Comparison of ENCODE assay signal across 23 mouse cellular contexts in genomic region chr15:77116139-77116722, GRCm38 (mm10).
DNase-seq lines count a peak whose midpoint lies in the region; ATAC-seq and TF ChIP-seq lines count a peak whose summit lies in the region.
"Had no signal": no experiment of that assay in that cellular context is flagged by ENCODE, and none has a peak within 500 bp of the region (broad histone marks: within the 10 kb centered on the region; RNA-seq: fewer than 3 reads in every experiment).

No protein-coding gene starts in this region.

- intact Hi-C loops in heart, postnatal 14 days (cut with DNase I) = no loop called here
- intact Hi-C loops in left cerebral cortex, adult 2 months (cut with DNase I) = no loop called here
- intact Hi-C loops in gastrocnemius, postnatal 14 days (cut with DNase I; ENCODE audit: low total_unique reads) = no loop called here

- H3K27me3 ChIP-seq in heart, embryonic 11.5 days (ENCODE audit: control insufficient read depth, insufficient read depth, low read length) = no peaks in the 10 kb centered on the region
- H3K27me3 ChIP-seq: embryonic facial prominence, embryonic 12.5 days; forebrain, embryonic 12.5 days; limb, embryonic 13.5 days; liver, embryonic 12.5 days; midbrain, embryonic 13.5 days; neural tube, embryonic 12.5 days; Patski had no signal

- H3K36me3 ChIP-seq in heart, embryonic 11.5 days (ENCODE audit: control insufficient read depth, insufficient read depth, low read length) = peaks cover 16% of the 10 kb centered on the region; the same call in 1 of the 2 replicates
- H3K36me3 ChIP-seq: G1E had no signal

- H3K4me3 ChIP-seq in heart, embryonic 11.5 days (ENCODE audit: low read depth, low read length) = no peak overlapping the region
- no peak overlapping the region for H3K4me3 ChIP-seq in left cerebral cortex, adult 2 months
- H3K4me3 ChIP-seq: embryonic facial prominence, embryonic 12.5 days; forebrain, embryonic 12.5 days; limb, embryonic 13.5 days; liver, embryonic 12.5 days; midbrain, embryonic 13.5 days; neural tube, embryonic 12.5 days had no signal

- H3K4me1 ChIP-seq in heart, embryonic 11.5 days (ENCODE audit: control insufficient read depth, insufficient read depth, low read length) = peaks cover 36% of the 10 kb centered on the region
- H3K4me1 ChIP-seq: embryonic facial prominence, embryonic 12.5 days; forebrain, embryonic 12.5 days; limb, embryonic 13.5 days had no signal

- H3K27ac ChIP-seq in heart, embryonic 11.5 days (ENCODE audit: low read depth, low read length) = peak overlapping the region; percentile 1; the same call in 1 of the 2 replicates
- H3K27ac ChIP-seq in left cerebral cortex, adult 2 months = no peak overlapping the region
- H3K27ac ChIP-seq: embryonic facial prominence, embryonic 12.5 days; hindbrain, postnatal 0 days; limb, embryonic 13.5 days; liver, embryonic 12.5 days; midbrain, embryonic 13.5 days; neural tube, embryonic 12.5 days had no signal

- WGBS in heart, embryonic 11.5 days (ENCODE audit: insufficient replicate concordance) = 79% methylated on average over 9 of the region's 9 CpGs

- TF ChIP-seq CTCF in left cerebral cortex, adult 2 months (IDR thresholded peaks at IDR 0.05) = no peak

- H3K9me3 ChIP-seq in heart, embryonic 11.5 days (replicated peaks; ENCODE audit: control insufficient read depth, low read length) = no peaks in the 10 kb centered on the region
- H3K9me3 ChIP-seq: embryonic facial prominence, embryonic 12.5 days; forebrain, embryonic 12.5 days; G1E; limb, embryonic 13.5 days; liver, embryonic 12.5 days; midbrain, embryonic 13.5 days; neural tube, embryonic 12.5 days had no signal

- no peak overlapping the region for H3K9ac ChIP-seq in heart, embryonic 11.5 days (ENCODE audit: low read depth, low read length)
- H3K9ac ChIP-seq: embryonic facial prominence, embryonic 12.5 days; forebrain, embryonic 12.5 days; limb, embryonic 13.5 days; liver, embryonic 12.5 days; midbrain, embryonic 13.5 days; neural tube, embryonic 12.5 days had no signal

- no peak for ATAC-seq in heart, embryonic 11.5 days (replicated peaks; ENCODE audit: insufficient number of reproducible peaks, low FRiP score, low TSS enrichment)
- ATAC-seq: hindbrain, postnatal 0 days; intestine, embryonic 16.5 days; liver, embryonic 12.5 days; midbrain, embryonic 13.5 days; Patski had no signal

- H3K4me2 ChIP-seq in heart, embryonic 11.5 days = no peak overlapping the region
- H3K4me2 ChIP-seq: embryonic facial prominence, embryonic 12.5 days; forebrain, embryonic 12.5 days; limb, embryonic 13.5 days; liver, embryonic 12.5 days; midbrain, embryonic 13.5 days; neural tube, embryonic 12.5 days had no signal

- no peak for DNase-seq in heart, postnatal 14 days
- DNase-seq in left cerebral cortex, adult 9 months (ENCODE audit: low spot score in 2 of 2) = peak; percentile 26 to 41
- no peak for DNase-seq in left cerebral cortex, adult 2 months (ENCODE audit: extremely low spot score in 1 of 2, low spot score in 2 of 2)
- DNase-seq in right cerebral cortex, postnatal 25 days = peak; percentile 27
- DNase-seq in right cerebral cortex, postnatal 4 days = no peak
- DNase-seq in gastrocnemius, postnatal 14 days = no peak
- DNase-seq: adrenal gland, adult 2 months; B cell, adult 2 months; gastrocnemius, postnatal 10 days; layer of hippocampus, postnatal 36 days; lung, postnatal 10 days; thymus, postnatal 25 days had no signal

Comparison
In these comparisons a context has a peak if more than half of its experiments do, and no peak if none do; other contexts are left out.
1. DNase-seq: peak in left cerebral cortex, adult 9 months (2 of 2) and right cerebral cortex, postnatal 25 days (single experiment); none in heart, postnatal 14 days (0 of 2), left cerebral cortex, adult 2 months (0 of 2), right cerebral cortex, postnatal 4 days (single experiment) and gastrocnemius, postnatal 14 days (single experiment).